Mouse (Mus musculus) cerebellum, adult 9-11 months (tissue): ENCODE measurements around the gene Rarres1.

ENCODE experiments used
- DNase-seq: peaks from one replicate; pipeline ENCODE4 v3.0.0; 2022

The Rarres1 gene

DNA sequence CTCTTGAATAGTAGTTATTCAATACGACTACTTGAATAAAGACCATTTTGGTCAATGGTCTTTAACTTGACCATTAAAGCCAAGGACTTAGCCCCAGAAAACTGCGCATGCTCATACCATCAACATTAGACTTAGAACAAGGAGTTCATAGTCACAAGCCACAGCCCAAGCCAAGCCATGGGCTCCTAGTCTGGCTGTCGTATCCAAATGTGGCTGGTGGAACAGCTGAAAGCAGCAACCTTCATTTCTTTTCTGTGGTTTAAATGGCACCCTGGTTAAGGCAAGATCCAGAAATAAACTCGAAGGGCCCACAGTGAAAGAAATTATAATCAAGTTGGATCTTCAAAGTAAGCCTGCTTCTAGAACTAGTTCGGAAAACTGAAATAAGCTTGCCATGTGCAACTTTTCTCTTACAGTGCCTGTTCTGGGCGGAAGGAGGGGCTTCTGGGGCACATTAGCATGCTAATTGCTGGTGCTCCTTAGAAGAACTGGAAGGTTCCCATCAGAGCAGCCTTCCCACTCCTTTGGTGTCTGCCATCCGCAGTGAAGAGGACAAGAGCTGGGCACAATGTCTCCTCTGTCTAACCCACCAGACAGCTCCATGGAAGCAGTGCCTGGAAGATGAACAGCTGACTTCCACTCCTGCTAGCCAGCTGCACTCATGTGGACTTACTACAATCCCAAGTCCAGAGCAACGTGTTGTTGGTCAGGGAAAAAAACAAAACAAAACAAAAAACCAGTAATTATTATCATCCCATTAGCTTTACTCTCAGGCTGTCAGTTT lies 23.0 kb downstream of the Rarres1 start:
- peak; percentile 31 for DNase-seq

DNA sequence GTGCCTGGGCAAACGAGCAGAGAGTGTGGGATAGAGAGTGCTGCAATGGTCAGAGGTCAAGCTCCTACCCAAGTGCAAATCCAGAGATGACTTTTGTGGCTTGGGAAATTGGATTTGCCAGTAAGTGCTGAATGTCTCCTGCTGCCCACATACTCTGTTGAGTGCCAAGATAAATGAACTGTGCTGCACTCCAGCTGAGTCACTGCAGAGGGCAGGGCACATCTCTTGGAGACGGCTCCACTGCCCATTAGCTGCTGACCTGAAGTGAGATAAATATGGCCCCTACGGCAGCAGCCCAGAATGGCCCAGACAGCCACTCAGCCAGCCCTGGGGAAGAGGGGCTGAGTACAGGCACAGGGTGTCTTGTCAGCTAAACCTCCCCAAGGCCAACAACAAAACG lies 25.2 kb downstream of the Rarres1 start:
- DNase-seq: no peak

DNA sequence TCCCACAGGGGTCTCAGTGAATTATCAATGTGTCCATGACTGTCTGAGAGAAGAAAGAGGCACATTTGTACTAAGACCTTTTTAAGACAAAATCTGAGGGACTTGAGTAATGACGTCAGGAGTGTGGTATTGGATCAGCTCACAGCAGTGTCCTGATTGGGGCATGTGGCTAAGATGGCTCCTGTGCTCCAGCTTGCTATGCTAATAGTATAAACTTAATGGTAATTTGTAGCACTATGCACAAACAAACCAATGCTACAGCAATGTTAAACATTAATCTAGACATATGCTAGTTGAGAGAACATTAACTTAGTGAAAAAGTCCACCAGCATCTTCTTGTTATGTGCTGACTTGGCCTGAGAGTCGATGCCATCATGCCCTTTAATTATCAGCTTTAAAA lies 30.1 kb downstream of the Rarres1 start:
- DNase-seq: no peak

DNA sequence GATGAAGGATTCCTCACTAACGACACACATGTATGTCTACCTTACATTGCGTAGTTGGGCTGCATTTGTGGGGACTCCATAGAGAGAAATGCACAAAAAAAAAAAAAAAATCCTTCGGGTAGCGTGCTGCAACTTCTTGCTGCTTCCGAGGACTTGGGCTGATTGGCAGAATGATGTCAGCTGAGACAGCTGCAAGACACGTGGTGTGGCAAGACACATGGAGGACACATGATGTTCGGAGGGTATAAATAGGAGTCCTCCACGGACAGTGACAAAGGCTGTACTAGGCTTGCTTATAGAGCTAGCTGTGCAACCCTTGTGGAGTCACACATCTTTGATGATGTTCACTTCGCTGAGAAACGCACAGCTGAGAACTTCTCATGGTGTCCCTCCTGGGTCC lies 32.9 kb downstream of the Rarres1 start:
- no peak for DNase-seq

DNA sequence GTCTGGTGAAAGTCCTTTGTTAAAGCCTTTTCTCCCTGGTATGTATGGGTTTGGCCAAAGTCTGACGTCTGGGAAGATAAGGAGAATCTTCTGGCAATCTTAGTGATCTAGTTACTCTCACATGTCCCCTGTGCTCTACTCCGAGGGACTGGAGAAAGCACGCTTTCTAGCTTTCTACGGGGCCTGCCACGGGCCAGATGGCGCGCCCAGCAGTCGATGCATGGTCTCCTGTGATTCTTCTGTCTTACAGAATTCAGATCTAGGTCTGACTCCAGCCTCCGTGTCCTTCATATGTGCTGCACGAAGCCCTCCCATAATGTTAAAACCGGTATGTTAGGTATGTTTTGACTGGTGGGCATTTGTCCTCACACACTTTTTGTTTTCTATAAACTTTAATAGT lies 35.5 kb downstream of the Rarres1 start:
- no peak for DNase-seq

DNA sequence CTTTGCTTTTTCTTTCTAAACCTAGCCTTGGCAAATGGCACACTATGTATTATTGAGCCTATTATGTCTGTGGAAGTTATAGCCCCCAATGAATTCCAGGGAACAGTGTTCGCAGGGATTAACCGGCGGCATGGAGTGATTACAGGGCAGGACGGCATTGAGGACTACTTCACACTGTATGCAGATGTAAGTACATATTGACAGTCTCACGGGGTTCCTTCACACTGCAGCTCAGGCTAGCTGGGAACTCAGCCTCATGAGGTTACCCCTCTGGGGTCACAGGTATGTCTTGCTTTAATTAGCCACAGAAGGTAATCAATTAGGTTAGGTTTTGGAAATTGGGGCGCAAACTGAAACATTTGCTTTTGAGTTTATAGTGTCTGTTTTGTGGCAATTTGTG lies 41.9 kb downstream of the Rarres1 start:
- DNase-seq: no peak

DNA sequence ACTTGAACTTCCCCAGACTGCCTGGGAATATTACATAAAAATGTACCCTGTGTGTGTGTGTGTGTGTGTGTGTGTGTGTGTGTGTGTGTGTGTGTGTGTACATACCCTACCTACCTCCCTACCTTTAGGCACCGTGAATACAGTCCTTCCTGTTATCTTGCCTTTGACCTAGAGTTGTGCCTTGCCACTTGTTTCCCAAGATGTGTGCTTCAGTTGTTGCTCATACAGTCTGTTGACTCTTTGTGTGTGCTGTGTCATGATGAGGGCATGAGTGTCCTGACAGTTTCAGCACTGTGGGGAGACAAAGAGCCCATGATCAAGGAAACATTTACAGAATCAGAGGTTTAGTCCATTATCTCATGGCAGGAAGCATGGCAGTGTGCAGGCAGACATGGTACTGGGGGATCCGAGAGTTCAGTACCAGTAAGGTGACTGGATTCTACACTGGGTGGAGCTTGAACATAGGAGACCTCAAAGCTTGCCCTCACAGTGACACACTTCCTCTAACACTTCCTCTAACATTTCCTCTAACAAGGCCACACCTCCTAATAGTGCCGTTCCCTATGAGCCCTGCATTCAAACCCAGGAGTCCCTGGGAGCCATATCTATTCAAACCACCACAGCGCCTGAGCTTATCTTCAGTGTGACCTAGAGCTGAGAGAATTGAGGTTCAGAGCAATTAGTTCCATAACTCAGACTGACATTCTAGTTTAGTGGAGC lies 43.8 kb downstream of the Rarres1 start:
- no peak for DNase-seq

DNA sequence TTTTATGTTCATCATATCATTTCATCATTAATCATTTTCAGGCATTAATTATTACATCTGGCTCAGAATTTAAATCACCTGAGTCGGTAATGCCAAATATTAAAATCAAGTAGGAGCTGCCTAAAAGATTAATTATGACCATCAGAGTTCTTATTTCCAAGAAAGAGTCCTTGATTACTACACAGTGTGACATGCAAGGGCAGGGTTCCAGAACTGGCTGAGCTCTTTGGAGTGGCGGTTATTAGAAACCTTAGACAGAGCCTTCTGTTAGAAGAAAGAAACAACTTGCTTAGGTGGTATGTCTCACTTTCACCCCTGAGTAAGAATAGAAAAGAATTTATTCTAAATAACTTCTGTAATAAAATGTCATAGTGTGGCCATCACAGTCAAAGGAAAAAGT lies 48.0 kb downstream of the Rarres1 start:
- no peak for DNase-seq

DNA sequence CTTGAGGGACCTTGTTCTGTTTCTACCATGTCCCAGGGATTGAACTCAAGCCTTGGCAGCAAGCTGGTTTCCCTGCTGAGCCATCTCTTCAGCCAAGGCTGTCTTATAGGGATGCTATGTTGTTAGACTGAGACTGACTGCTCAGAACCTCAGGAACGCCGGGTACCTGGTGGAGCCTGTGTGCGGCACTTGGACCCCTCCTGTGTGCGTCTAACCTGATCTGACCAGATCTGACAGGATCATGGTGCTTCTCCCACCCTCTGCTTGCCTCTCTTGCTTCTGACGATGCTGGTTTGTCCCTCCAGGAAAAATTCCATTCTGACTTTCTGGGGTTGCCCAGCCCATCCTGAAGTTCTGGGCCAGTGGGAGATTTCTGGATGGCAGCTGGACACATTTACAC lies 48.7 kb downstream of the Rarres1 start:
- DNase-seq: no peak

DNA sequence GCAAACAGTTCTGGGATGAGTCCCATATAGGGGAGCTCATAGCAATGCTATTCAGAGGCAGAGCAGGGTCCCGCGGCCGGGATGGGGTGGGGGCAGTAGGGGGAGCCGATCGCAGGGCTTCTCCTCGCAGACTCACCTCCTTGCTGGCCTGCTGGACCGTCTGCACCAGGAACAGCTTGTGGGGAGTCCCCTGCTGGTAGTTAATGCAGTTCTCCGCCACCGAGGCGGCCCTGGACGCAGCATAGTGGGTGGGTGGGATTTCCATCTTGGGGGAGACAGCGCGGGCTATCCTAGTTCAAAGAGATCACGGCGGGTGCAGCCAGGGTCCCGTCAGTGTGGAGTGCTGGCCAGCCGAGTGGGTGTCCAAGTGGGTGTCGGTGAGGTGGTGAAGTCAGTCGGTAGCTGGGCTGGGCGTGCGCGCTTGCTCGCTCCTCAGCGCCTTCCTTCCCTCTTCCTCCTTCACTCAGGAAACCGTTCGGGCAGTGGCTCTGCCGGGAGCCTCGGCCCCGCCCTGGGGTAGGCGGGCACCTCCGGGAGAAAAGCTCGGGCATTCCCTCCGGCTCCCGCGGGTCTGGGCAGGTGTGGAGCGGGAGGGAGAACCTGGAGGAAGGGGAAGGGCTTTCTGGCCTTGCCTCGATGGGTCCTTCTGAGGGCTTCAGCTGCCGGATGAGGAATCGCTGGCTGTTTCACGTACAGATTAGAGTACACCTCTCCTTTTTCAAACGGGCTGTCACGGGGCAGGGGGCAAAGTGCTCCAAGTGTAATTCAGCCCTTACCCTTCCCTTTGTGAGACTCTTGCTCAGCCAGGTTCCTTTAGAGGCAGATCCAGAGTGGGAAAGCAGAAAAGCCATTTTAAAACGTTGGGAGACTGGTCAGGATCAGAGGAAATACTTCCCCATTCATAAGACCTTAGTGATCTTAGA lies 51.6 kb downstream of the Rarres1 start, which contains the start of gene Lxn:
TSS of gene Lxn (minus strand) at position 477 of the 923 bp plus-strand sequence.
- DNase-seq: peak; percentile 63

DNA sequence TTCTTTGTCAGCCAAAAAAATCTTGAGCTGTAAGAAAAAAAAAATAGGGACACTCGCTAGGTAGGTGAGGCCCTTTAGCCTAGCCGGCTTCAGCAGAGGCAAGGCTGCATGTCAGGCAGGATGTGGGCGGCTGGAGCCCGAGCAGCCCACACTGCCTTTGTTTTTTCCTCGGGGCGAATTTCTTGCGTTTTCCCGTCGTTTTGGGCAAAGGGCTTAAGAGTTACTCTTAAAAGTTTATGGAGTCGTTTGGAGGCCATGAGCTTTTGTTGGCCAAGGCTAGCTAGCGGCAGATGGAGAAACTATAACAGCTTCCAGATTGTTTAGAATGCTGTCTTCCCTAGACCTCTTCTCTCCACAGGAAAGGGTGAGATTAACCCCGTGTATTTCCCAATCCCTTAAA lies 52.3 kb downstream of the Rarres1 start:
- no peak for DNase-seq

DNA sequence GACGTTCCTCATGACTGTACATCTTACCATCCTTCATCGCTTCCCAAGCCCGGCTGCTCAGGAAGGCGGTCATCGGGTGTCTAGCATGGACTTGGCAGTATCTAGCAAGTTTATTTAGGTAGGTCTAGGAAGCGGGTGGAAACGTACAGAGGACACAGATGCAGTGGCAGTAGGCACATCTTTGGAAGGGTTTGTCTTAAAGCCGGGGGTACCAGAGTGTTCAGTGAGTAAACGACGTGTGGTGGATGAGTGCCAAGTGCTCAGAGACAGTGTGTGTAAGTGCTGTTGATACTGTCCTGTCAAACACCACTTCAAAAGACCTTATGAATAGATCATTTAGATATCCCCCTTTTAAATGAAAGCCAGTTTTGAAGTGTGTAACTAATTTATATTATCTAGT lies 52.7 kb downstream of the Rarres1 start:
- DNase-seq: no peak

DNA sequence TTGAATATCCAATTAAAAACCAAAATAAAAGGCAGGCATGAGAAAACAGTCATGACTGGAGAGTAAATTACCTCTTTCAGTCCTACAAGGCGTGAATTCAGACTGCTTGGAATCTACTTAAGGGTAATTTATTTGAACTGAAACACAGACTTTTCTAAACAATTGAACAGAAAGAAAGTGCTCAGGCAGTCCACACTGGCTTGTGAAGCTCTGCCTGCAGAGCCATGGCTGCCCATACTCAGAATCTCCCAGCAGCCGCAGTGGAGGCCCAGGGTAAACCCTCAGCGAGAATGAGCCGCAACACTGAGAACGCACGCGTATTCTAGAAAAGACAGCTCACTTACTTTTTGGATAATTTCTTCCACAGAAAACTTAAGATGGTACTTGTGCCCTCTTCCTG lies 53.3 kb downstream of the Rarres1 start:
- no peak for DNase-seq

DNA sequence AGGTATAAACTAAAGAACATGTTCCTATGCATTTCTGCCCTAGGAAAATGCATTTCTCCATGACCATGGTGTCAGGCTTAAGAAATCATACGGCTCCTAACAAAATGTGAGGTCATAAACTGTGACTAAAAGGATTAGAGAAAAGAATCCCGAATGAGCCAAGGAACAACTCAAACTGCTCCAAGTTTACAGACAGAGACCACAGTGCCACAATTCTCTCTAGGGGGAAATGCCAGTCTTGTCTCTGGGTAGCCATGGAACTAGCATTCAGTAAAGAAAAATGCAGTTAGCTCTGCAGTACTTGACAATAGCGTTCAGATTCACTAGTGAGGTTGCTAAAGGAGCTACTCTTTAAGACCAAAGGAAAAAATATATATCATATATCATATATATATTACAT lies 55.4 kb downstream of the Rarres1 start:
- DNase-seq: no peak

DNA sequence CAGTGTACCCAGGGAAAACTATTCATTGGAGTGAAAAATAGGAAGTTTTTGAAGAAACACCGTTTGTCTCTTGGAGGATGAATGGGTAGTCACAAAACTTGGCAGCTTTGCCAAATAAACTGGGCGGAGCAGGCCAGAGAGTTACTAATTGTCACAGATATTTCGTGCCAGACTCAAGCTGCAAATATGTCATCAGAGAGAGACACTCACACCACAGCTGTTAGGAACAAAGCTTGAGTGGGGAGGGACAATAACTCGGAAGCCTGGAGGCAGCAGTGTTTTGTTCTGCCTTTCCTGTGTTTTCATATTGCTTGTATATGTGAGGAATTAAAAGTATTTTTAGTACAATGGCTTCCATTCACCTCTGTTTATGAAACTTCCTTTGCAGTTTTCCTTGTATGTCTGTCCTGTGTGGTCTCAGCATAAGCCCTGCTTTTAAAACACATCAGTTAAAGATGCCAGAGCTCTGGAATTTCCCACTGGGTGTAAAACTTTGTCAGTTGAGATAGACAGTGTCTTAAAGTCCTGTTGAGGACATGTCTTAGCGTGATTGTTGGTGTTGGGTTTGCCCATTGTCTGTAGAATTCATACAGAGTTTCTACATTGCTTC lies 64.6 kb downstream of the Rarres1 start:
- no peak for DNase-seq

DNA sequence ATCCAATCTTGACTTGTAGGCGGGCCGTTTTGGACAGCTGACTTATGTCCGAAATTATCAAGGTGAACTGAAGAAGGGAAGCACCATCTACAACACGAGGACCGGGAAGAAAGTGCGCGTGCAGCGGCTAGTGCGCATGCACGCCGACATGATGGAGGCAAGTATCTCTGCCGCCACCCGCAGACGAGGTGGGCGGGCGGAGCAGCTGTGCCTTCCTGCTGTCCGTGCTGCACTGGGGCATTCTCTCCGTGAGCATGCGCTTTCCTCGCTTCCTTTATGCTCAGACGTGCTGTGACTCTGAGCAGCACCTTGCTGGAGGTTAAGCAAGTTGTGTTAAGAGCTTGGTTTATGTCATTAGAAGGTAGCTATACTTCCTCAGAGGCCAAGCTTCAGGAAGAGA lies 65.7 kb downstream of the Rarres1 start:
- DNase-seq: no peak

DNA sequence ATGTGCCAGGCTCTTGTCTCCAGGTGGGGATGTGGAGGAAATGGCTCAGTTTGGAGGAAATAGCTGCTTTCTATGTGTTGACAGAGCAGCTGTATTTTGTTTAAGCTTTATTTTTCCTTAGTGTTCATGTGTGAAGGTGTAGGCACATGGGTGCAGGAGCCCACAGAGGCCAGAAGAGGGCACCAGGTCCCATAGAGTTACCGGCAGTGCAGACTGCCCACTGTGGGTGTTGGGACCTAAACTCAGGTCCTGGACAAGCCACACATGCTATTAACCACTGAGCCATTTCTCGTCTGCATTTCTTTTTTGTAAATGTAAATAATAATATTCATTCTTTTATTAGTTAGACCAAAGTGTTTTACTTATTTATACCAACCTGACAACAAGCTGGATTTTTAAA lies 68.2 kb downstream of the Rarres1 start:
- no peak for DNase-seq

DNA sequence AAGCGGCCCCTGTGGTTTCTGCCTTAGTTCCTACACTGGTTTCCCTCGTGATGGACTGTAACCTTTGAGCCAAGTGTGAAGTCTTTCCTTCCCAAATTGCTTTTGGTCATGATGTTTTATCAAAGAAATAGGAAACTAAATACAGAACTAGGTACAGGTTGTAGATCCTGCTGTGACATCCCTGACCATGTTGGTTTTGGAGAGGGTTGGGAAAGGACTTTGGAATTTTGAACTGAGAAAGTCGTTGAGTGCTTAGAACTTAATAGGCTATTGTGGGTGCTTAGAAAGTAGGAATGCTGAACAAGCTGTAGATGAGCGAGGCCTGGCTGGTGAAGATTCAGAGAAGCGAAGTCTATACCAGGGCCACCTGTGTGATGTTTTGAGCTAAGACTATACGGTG lies 81.3 kb downstream of the Rarres1 start:
- DNase-seq: no peak

DNA sequence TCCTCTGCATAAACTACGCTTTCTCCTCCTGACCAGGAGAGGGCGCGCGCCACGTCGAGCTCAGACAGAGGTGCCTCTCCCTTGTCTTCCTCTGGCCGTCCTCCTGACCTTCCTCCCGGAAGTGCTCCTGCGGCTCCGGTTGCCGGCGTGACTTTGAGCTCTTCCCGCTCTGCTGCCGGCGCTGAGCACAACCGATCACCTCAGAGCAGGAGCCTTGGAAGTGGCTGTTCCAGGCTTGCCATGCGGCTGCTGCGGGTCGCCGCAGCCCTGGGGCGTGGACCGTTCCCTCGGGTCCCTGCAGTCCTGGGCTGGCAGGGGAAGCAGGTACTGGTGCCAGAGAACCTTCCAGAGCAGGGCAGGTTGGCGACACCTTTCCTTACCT lies 85.3 kb downstream of the Rarres1 start, which contains the start of gene Gfm1:
TSS of gene Gfm1 (plus strand) at position 98 of the 382 bp plus-strand sequence.
- peak; percentile 91 for DNase-seq

DNA sequence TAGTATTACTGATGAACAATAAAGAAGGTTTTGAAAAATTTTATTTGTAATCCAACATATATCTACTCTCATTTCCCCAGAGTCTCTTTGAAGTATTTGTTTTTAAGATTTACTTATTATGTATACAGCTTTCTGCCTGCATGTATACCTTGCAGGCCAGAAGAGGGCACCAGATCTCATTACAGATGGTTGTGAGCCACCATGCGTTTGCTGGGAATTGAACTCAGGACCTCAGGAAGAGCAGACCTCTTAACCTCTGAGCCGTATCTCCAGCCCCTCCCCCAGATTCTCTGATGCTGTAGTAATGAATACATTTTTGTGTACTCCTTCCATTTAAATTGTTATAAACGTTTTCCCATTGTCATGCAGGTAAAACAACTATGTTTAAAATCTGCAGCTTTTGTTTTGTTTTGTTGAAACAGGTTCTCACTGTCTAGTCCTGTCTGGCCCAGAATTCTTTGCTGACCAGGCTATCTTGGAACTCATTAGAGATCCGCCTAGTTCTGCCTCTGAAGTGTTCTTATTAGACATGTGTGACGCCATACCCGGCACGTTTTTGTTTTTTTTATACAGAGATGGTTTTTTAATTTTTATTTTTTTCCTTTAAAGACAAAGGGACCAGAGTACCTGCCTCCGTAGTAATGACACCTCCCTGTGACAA lies 85.9 kb downstream of the Rarres1 start:
- no peak for DNase-seq
